Mouse (Mus musculus): ENCODE measurements around the gene Ssh2. TPM values are rescaled to one million over a fixed set of nuclear protein-coding genes. Genes with fewer than 3 reads are reported as not detected.

The Ssh2 gene
- polyA plus RNA-seq, 1 experiment from 2014 or later, result 26.6 TPM

GRCm38 (mm10) chr11:77188868-77189267 lies 27.2 kb upstream of the Ssh2 start, which contains the start of gene Efcab5:
Gene Efcab5, minus strand, starts transcription at chr11:77188968.
- ATAC-seq (ENCODE audit: low FRiP score, low TSS enrichment) (no peak), DNase-seq (no peak)
- Histone ChIP-seq H3K4me1 (ENCODE audit: control insufficient read depth, insufficient read depth, low read length) (peaks cover 5% of the 10 kb centered on the region; the same call in 1 of the 2 replicates), H3K9me3 (ENCODE audit: control insufficient read depth, low read length) (no peaks in the 10 kb centered on the region), H3K4me3 (replicated peaks; ENCODE audit: low read depth, low read length) (no peak within 1 kb of the TSS), H3K9ac (replicated peaks; ENCODE audit: low read length) (no peak within 1 kb of the TSS), H3K27me3 (ENCODE audit: control insufficient read depth, insufficient read depth, low read length) (peaks cover 6% of the 10 kb centered on the region; the same call in 1 of the 2 replicates), H3K4me2 (ENCODE audit: low read length) (no peak within 1 kb of the TSS), H3K27ac (replicated peaks; ENCODE audit: low read depth, low read length) (no peak within 1 kb of the TSS), H3K36me3 (ENCODE audit: control insufficient read depth, insufficient read depth, low read length) (no peaks in the 10 kb centered on the region)
- 90% methylated on average over 6 of the region's 6 CpGs for WGBS

GRCm38 (mm10) chr11:77193410-77193809 lies 22.7 kb upstream of the Ssh2 start:
- no peak overlapping the region for H3K4me2 ChIP-seq (ENCODE audit: low read length)
- ATAC-seq (ENCODE audit: low FRiP score, low TSS enrichment) (no peak), DNase-seq (no peak)
- H3K9ac ChIP-seq (replicated peaks; ENCODE audit: low read length), result no peak overlapping the region
- WGBS, result 36% methylated on average over 5 of the region's 5 CpGs
- no peaks in the 10 kb centered on the region for H3K9me3 ChIP-seq (ENCODE audit: control insufficient read depth, low read length)
- peaks cover 25% of the 10 kb centered on the region for H3K27me3 ChIP-seq (ENCODE audit: control insufficient read depth, insufficient read depth, low read length)
- no peak overlapping the region for H3K27ac ChIP-seq (replicated peaks; ENCODE audit: low read depth, low read length)
- H3K36me3 ChIP-seq (ENCODE audit: control insufficient read depth, insufficient read depth, low read length), result no peaks in the 10 kb centered on the region
- H3K4me3 ChIP-seq (replicated peaks; ENCODE audit: low read depth, low read length), result no peak overlapping the region
- H3K4me1 ChIP-seq (ENCODE audit: control insufficient read depth, insufficient read depth, low read length), result peaks cover 9% of the 10 kb centered on the region; the same call in 1 of the 2 replicates

GRCm38 (mm10) chr11:77193941-77194553 lies 22.0 kb upstream of the Ssh2 start:
- H3K9me3 ChIP-seq (ENCODE audit: control insufficient read depth, low read length), result no peaks in the 10 kb centered on the region
- peaks cover 9% of the 10 kb centered on the region; the same call in 1 of the 2 replicates for H3K4me1 ChIP-seq (ENCODE audit: control insufficient read depth, insufficient read depth, low read length)
- no peak overlapping the region for H3K4me2 ChIP-seq (ENCODE audit: low read length)
- DNase-seq (peak; percentile 62), ATAC-seq (ENCODE audit: low FRiP score, low TSS enrichment) (no peak)
- no peak overlapping the region for H3K9ac ChIP-seq (replicated peaks; ENCODE audit: low read length)
- no peak overlapping the region for H3K4me3 ChIP-seq (replicated peaks; ENCODE audit: low read depth, low read length)
- no peak overlapping the region for H3K27ac ChIP-seq (replicated peaks; ENCODE audit: low read depth, low read length)
- WGBS, result 10% methylated on average over 6 of the region's 6 CpGs
- no peaks in the 10 kb centered on the region for H3K36me3 ChIP-seq (ENCODE audit: control insufficient read depth, insufficient read depth, low read length)
- H3K27me3 ChIP-seq (ENCODE audit: control insufficient read depth, insufficient read depth, low read length), result peaks cover 21% of the 10 kb centered on the region

GRCm38 (mm10) chr11:77194762-77195161 lies 21.3 kb upstream of the Ssh2 start:
- Histone ChIP-seq H3K4me1 (ENCODE audit: control insufficient read depth, insufficient read depth, low read length) (peaks cover 9% of the 10 kb centered on the region; the same call in 1 of the 2 replicates), H3K9ac (replicated peaks; ENCODE audit: low read length) (no peak overlapping the region), H3K27ac (replicated peaks; ENCODE audit: low read depth, low read length) (no peak overlapping the region), H3K4me3 (replicated peaks; ENCODE audit: low read depth, low read length) (no peak overlapping the region), H3K4me2 (ENCODE audit: low read length) (no peak overlapping the region), H3K36me3 (ENCODE audit: control insufficient read depth, insufficient read depth, low read length) (no peaks in the 10 kb centered on the region), H3K27me3 (ENCODE audit: control insufficient read depth, insufficient read depth, low read length) (peaks cover 19% of the 10 kb centered on the region), H3K9me3 (ENCODE audit: control insufficient read depth, low read length) (no peaks in the 10 kb centered on the region)
- 46% methylated on average over 1 of the region's 1 CpGs for WGBS
- ATAC-seq (ENCODE audit: low FRiP score, low TSS enrichment) (no peak), DNase-seq (no peak)

GRCm38 (mm10) chr11:77195360-77196109 lies 20.6 kb upstream of the Ssh2 start:
- ATAC-seq (ENCODE audit: low FRiP score, low TSS enrichment) (no peak), DNase-seq (no peak)
- no peak overlapping the region for H3K27ac ChIP-seq (replicated peaks; ENCODE audit: low read depth, low read length)
- 62% methylated on average over 11 of the region's 11 CpGs for WGBS
- H3K27me3 ChIP-seq (ENCODE audit: control insufficient read depth, insufficient read depth, low read length), result peaks cover 19% of the 10 kb centered on the region
- peaks cover 9% of the 10 kb centered on the region; the same call in 1 of the 2 replicates for H3K4me1 ChIP-seq (ENCODE audit: control insufficient read depth, insufficient read depth, low read length)
- no peak overlapping the region for H3K4me3 ChIP-seq (replicated peaks; ENCODE audit: low read depth, low read length)
- H3K9ac ChIP-seq (replicated peaks; ENCODE audit: low read length), result no peak overlapping the region
- H3K4me2 ChIP-seq (ENCODE audit: low read length), result no peak overlapping the region
- H3K36me3 ChIP-seq (ENCODE audit: control insufficient read depth, insufficient read depth, low read length), result no peaks in the 10 kb centered on the region
- H3K9me3 ChIP-seq (ENCODE audit: control insufficient read depth, low read length), result no peaks in the 10 kb centered on the region

GRCm38 (mm10) chr11:77196181-77197143 lies 19.6 kb upstream of the Ssh2 start:
- Histone ChIP-seq H3K4me3 (replicated peaks; ENCODE audit: low read depth, low read length) (no peak overlapping the region), H3K27ac (replicated peaks; ENCODE audit: low read depth, low read length) (no peak overlapping the region), H3K4me1 (ENCODE audit: control insufficient read depth, insufficient read depth, low read length) (peaks cover 9% of the 10 kb centered on the region; the same call in 1 of the 2 replicates), H3K27me3 (ENCODE audit: control insufficient read depth, insufficient read depth, low read length) (peaks cover 19% of the 10 kb centered on the region), H3K9ac (replicated peaks; ENCODE audit: low read length) (no peak overlapping the region), H3K36me3 (ENCODE audit: control insufficient read depth, insufficient read depth, low read length) (no peaks in the 10 kb centered on the region), H3K9me3 (ENCODE audit: control insufficient read depth, low read length) (no peaks in the 10 kb centered on the region), H3K4me2 (ENCODE audit: low read length) (no peak overlapping the region)
- 40% methylated on average over 4 of the region's 4 CpGs for WGBS
- DNase-seq (no peak), ATAC-seq (ENCODE audit: low FRiP score, low TSS enrichment) (no peak)

GRCm38 (mm10) chr11:77199636-77200035 lies 16.5 kb upstream of the Ssh2 start:
- Histone ChIP-seq H3K27ac (replicated peaks; ENCODE audit: low read depth, low read length) (no peak overlapping the region), H3K9me3 (ENCODE audit: control insufficient read depth, low read length) (no peaks in the 10 kb centered on the region), H3K36me3 (ENCODE audit: control insufficient read depth, insufficient read depth, low read length) (no peaks in the 10 kb centered on the region), H3K4me2 (ENCODE audit: low read length) (no peak overlapping the region), H3K27me3 (ENCODE audit: control insufficient read depth, insufficient read depth, low read length) (peaks cover 19% of the 10 kb centered on the region), H3K4me1 (ENCODE audit: control insufficient read depth, insufficient read depth, low read length) (no peaks in the 10 kb centered on the region), H3K4me3 (replicated peaks; ENCODE audit: low read depth, low read length) (no peak overlapping the region), H3K9ac (replicated peaks; ENCODE audit: low read length) (no peak overlapping the region)
- 53% methylated on average over 4 of the region's 4 CpGs for WGBS
- ATAC-seq (ENCODE audit: low FRiP score, low TSS enrichment), result no peak
- DNase-seq, result no peak

- H3K9me3 ChIP-seq (ENCODE audit: control insufficient read depth, low read length), result no peaks in the 10 kb centered on the region
- DNase-seq (no peak), ATAC-seq (ENCODE audit: low FRiP score, low TSS enrichment) (no peak)
- no peak overlapping the region for H3K9ac ChIP-seq (replicated peaks; ENCODE audit: low read length)
- peaks cover 11% of the 10 kb centered on the region for H3K27me3 ChIP-seq (ENCODE audit: control insufficient read depth, insufficient read depth, low read length)
- no peaks in the 10 kb centered on the region for H3K36me3 ChIP-seq (ENCODE audit: control insufficient read depth, insufficient read depth, low read length)
- 88% methylated on average over 1 of the region's 1 CpGs for WGBS
- H3K4me1 ChIP-seq (ENCODE audit: control insufficient read depth, insufficient read depth, low read length), result no peaks in the 10 kb centered on the region
- H3K4me2 ChIP-seq (ENCODE audit: low read length), result no peak overlapping the region
- H3K4me3 ChIP-seq (replicated peaks; ENCODE audit: low read depth, low read length), result no peak overlapping the region
- no peak overlapping the region for H3K27ac ChIP-seq (replicated peaks; ENCODE audit: low read depth, low read length)
Observed at GRCm38 (mm10) chr11:77200703-77201102, 15.4 kb upstream of the Ssh2 start.
